Mouse (Mus musculus): ENCODE results near the gene Ctxn2. TPM values are rescaled to one million over a fixed set of nuclear protein-coding genes. Genes with fewer than 3 reads are reported as not detected.
"Not testable (repeated sequence)": the region's sequence is repeated elsewhere in the genome, so short reads cannot be mapped to it uniquely, and the experiment has no call there.

Ctxn2 gene
- total RNA-seq (2017), result not detected in 2 replicates

- ATAC-seq (replicated peaks; ENCODE audit: low read depth, poor library complexity, severe bottlenecking), result peak; percentile 100
These were observed at the start of gene Ctxn2 for GRCm38 (mm10) chr2:125135903-125136811. Gene Ctxn2 (plus strand): TSS chr2:125136692.

GRCm38 (mm10) chr2:125088757-125089156, 47.7 kb upstream of the Ctxn2 start:
- ATAC-seq (replicated peaks; ENCODE audit: low read depth, poor library complexity, severe bottlenecking), result no peak

GRCm38 (mm10) chr2:125092123-125092522, 44.4 kb upstream of the Ctxn2 start:
- ATAC-seq (replicated peaks; ENCODE audit: low read depth, poor library complexity, severe bottlenecking), result not testable (repeated sequence)

GRCm38 (mm10) chr2:125104491-125104890, 32.0 kb upstream of the Ctxn2 start:
- not testable (repeated sequence) for ATAC-seq (replicated peaks; ENCODE audit: low read depth, poor library complexity, severe bottlenecking)

GRCm38 (mm10) chr2:125106536-125106935, 30.0 kb upstream of the Ctxn2 start:
- not testable (repeated sequence) for ATAC-seq (replicated peaks; ENCODE audit: low read depth, poor library complexity, severe bottlenecking)

- no peak for ATAC-seq (replicated peaks; ENCODE audit: low read depth, poor library complexity, severe bottlenecking)
These were observed 16.9 kb upstream of the Ctxn2 start for GRCm38 (mm10) chr2:125119381-125120110.

GRCm38 (mm10) chr2:125122288-125122623, 14.2 kb upstream of the Ctxn2 start:
- 0 out of 2 replicates have a peak, but pooled peaks have one; percentile 8 for ATAC-seq (replicated peaks; ENCODE audit: low read depth, poor library complexity, severe bottlenecking)

GRCm38 (mm10) chr2:125122624-125123476, 13.6 kb upstream of the Ctxn2 start:
- ATAC-seq (replicated peaks; ENCODE audit: low read depth, poor library complexity, severe bottlenecking), result peak; percentile 46

GRCm38 (mm10) chr2:125123477-125123852, 13.0 kb upstream of the Ctxn2 start, which contains the start of gene Myef2:
Gene Myef2 (minus strand): TSS chr2:125123661.
- peak; percentile 80 for ATAC-seq (replicated peaks; ENCODE audit: low read depth, poor library complexity, severe bottlenecking)

- ATAC-seq (replicated peaks; ENCODE audit: low read depth, poor library complexity, severe bottlenecking), result peak; percentile 20; the same call in 1 of the 2 replicates
These were observed 10.7 kb upstream of the Ctxn2 start for GRCm38 (mm10) chr2:125125824-125126223.

GRCm38 (mm10) chr2:125126792-125127191, 9.7 kb upstream of the Ctxn2 start:
- ATAC-seq (replicated peaks; ENCODE audit: low read depth, poor library complexity, severe bottlenecking), result no peak

- no peak for ATAC-seq (replicated peaks; ENCODE audit: low read depth, poor library complexity, severe bottlenecking)
These were observed 2.4 kb upstream of the Ctxn2 start for GRCm38 (mm10) chr2:125134113-125134512.

GRCm38 (mm10) chr2:125136846-125137245, 354 bp downstream of the Ctxn2 start:
- no peak for ATAC-seq (replicated peaks; ENCODE audit: low read depth, poor library complexity, severe bottlenecking)

- ATAC-seq (replicated peaks; ENCODE audit: low read depth, poor library complexity, severe bottlenecking), result no peak
These were observed 5.8 kb downstream of the Ctxn2 start for GRCm38 (mm10) chr2:125142336-125142735.

- ATAC-seq (replicated peaks; ENCODE audit: low read depth, poor library complexity, severe bottlenecking), result no peak
These were observed 15.9 kb downstream of the Ctxn2 start, which contains the start of gene Slc12a1 for GRCm38 (mm10) chr2:125152388-125152787. Gene Slc12a1 (plus strand): TSS chr2:125152505.

GRCm38 (mm10) chr2:125154294-125154693, 17.8 kb downstream of the Ctxn2 start:
- ATAC-seq (replicated peaks; ENCODE audit: low read depth, poor library complexity, severe bottlenecking), result no peak

GRCm38 (mm10) chr2:125155504-125155903, 19.0 kb downstream of the Ctxn2 start:
- no peak for ATAC-seq (replicated peaks; ENCODE audit: low read depth, poor library complexity, severe bottlenecking)

- ATAC-seq (replicated peaks; ENCODE audit: low read depth, poor library complexity, severe bottlenecking), result no peak
These were observed 25.5 kb downstream of the Ctxn2 start for GRCm38 (mm10) chr2:125162012-125162470.

- ATAC-seq (replicated peaks; ENCODE audit: low read depth, poor library complexity, severe bottlenecking), result no peak
These were observed 41.8 kb downstream of the Ctxn2 start for GRCm38 (mm10) chr2:125178225-125178798.

GRCm38 (mm10) chr2:125187904-125188303, 51.4 kb downstream of the Ctxn2 start:
- no peak for ATAC-seq (replicated peaks; ENCODE audit: low read depth, poor library complexity, severe bottlenecking)

All from common myeloid progenitor, adult 5-6 weeks (primary cell).